Mouse (Mus musculus) megakaryocyte progenitor cell, adult 5-6 weeks (primary cell): ENCODE data around the gene Ugt1a8. TPM values are rescaled to one million over a fixed set of nuclear protein-coding genes. Genes with fewer than 3 reads are reported as not detected.
"Not testable (repeated sequence)": the region's sequence is repeated elsewhere in the genome, so short reads cannot be mapped to it uniquely, and the experiment has no call there.

Source experiments
- ATAC-seq: replicated peaks from 2 replicates; pipeline ENCODE4 v1.8.0; 2016; ENCODE audit warnings: mild to moderate bottlenecking, moderate TSS enrichment, inconsistent platforms; ENCODE audit not compliant: poor library complexity
- total RNA-seq, 2 experiments: library from RNA; stranded (forward) in 1 of 2; stranded (reverse) in 1 of 2; fragments of 157-497, 149-512 nt in 1 of 2; fragments of 200-1000 nt in 1 of 2; gene quantifications; 2 replicates each; pipeline versions ENCODE4 v1.2.3 to v1.2.4; 2015 to 2017

The Ugt1a8 gene
- total RNA-seq, 2 experiments from 2014 or later, result not detected

DNA sequence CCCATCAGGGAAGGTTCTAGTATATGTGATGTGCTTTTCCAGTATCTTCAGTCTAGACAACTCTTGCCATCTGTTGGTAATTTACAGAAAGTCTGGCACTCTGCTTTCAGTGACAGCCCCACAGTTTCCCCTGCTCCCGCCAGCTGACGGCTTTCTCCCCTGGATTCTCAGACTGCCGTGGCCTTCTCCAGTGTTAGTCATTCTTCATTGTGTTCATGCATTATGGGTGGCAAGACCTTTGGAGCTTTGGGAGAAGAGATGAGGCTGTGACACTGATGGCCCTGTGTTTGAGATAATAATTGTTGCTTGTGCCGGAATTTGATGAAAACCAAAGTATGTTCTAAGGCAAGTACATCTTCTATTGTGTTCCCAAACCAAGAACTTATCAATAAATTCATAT lies 131.0 kb downstream of the Ugt1a8 start:
- no peak for ATAC-seq

GRCm38 (mm10) chr1:88219054-88219453 lies 131.4 kb downstream of the Ugt1a8 start:
- no peak for ATAC-seq

GRCm38 (mm10) chr1:88220336-88220735 lies 132.7 kb downstream of the Ugt1a8 start:
- no peak for ATAC-seq

GRCm38 (mm10) chr1:88222216-88222615 lies 134.6 kb downstream of the Ugt1a8 start:
- ATAC-seq, result no peak

- ATAC-seq, result not testable (repeated sequence)
These were observed 135.4 kb downstream of the Ugt1a8 start for GRCm38 (mm10) chr1:88223011-88223515.

- ATAC-seq, result no peak
These were observed 136.0 kb downstream of the Ugt1a8 start for GRCm38 (mm10) chr1:88223591-88223990.

DNA sequence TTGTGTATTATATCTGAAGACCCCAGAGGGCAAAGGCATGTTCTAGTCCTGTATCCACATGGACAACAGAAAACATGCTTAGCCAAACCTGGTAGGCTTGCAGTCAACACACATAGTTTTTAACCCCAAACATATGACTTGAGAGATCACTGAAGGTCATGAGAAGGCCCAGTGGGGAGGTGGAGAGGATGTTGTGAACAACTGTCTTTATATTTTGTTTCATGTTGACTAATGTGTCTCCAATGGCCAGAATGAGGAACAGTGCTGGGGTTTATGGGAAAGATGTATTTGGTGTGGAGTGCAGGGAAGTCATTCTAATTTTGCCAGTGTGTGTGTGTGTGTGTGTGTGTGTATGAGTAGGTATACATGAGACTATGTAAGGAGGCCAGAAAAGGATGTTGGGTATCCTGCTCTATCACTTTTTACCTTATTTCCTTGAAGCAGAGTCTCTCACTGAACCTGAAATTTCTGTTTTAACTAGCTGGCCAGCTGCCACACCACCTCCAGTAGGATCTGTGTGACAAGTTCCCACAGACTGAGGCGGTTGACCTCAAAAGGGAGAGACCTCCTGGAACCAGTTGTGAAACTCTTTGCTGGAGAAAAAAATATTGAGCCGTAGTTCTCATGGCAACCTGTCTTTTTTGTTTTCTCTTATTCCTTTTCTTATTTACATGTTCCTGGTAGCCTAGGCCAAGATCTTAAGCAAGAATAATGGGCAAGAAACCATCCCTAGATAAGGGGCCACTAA lies 136.6 kb downstream of the Ugt1a8 start:
- ATAC-seq, result no peak

GRCm38 (mm10) chr1:88225301-88225700 lies 137.7 kb downstream of the Ugt1a8 start:
- ATAC-seq, result not testable (repeated sequence)

- ATAC-seq, result no peak
These were observed 138.1 kb downstream of the Ugt1a8 start for GRCm38 (mm10) chr1:88225741-88226140.

DNA sequence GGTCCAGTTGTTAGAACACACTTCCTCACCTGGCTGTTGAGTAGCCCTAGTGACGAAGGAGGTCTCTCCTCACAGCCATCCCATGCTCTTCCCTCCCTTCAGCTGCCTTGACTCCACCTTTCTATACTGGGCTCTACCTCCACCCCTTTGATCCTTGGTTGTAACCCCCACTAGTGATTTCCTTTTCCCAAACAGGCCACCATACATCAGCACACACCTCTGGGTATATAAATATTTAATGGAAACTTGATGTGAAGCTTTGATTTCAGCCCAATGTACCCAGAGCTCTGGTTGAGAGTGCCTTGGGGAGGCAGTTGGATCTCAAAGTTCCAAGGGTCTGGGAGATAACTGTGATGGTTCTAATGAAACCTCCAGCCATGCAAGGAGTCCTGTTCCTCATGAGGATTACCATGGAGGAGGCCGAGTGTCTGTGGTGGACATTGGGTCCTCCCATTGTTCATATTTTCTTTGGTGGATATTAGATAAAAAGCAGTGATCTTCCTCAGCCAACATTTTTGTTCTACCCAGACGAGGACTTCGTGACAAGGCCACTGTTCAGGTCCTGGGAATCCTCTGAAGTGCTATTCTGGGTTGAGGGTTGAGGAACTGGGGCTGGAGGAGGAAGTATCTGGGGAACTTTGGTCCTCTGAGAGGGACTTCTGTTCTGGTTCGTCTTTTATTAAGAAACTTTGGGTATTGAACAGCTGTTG lies 139.2 kb downstream of the Ugt1a8 start, which contains the start of gene Mroh2a:
Gene Mroh2a (plus strand): TSS at position 317 of the 710 bp plus-strand sequence.
- peak; percentile 52 for ATAC-seq

- peak; percentile 12 for ATAC-seq
These were observed 139.9 kb downstream of the Ugt1a8 start for GRCm38 (mm10) chr1:88227482-88227881.

GRCm38 (mm10) chr1:88228121-88228520 lies 140.5 kb downstream of the Ugt1a8 start:
- ATAC-seq, result no peak

GRCm38 (mm10) chr1:88229566-88229965 lies 142.0 kb downstream of the Ugt1a8 start:
- no peak for ATAC-seq

DNA sequence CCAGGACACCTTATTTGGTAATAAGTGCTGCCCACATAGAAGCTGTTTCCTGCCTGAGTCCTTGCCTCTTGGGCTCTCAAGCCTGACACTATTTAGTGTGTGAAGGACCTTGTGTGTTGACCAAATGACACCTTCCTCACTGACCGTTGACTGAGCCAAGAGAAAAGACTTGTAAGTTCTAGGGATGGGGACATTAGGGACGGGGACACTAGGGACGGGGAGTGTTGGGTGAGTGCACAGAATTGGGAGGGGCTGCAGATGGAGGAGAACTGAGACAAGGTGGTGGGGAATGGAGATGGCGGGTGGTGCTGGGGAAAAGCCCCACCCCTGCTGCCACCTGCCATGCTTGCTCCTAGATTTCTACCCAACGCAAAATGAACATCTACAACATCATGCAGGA lies 142.4 kb downstream of the Ugt1a8 start:
- ATAC-seq, result no peak

DNA sequence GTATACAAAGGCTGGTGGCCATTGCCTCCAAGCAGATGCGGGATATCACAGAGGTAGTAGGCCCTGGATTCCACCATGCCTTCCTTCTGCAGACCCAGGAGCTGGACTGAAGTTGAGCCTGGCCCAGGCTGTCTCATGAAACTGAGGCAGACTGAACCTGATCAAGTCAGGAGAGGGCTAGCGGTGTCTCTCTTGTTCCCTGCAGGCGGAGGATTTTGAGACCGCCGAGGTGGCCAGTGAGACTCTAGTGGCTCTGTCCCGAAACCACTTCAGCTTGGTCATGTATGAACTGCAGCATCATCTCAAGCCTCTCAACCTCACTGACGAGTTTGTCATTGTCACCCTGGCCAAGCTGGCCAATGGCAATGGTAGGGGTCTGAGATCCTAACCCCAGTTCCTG lies 142.8 kb downstream of the Ugt1a8 start:
- ATAC-seq, result no peak

- no peak for ATAC-seq
These were observed 143.6 kb downstream of the Ugt1a8 start for GRCm38 (mm10) chr1:88230981-88231802.

- no peak for ATAC-seq
These were observed 144.3 kb downstream of the Ugt1a8 start for GRCm38 (mm10) chr1:88231803-88232499.

- no peak for ATAC-seq
These were observed 145.2 kb downstream of the Ugt1a8 start for GRCm38 (mm10) chr1:88232664-88233380.

GRCm38 (mm10) chr1:88233421-88234247 lies 146.0 kb downstream of the Ugt1a8 start:
- ATAC-seq, result no peak
